Mouse (Mus musculus) naive thymus-derived CD4-positive, alpha-beta T cell, adult 5 months (primary cell): ENCODE results near the gene Pate4. TPM values are rescaled to one million over a fixed set of nuclear protein-coding genes. Genes with fewer than 3 reads are reported as not detected.

Experiments used
- polyA plus RNA-seq: library from polyadenylated mRNA; unstranded; fragments of 100-300 nt; shearing (Covaris generic); gene quantifications from one replicate; pipeline ENCODE4 v1.2.1, GENCODE M21; 2017

The Pate4 gene
- not detected for polyA plus RNA-seq

GRCm38 (mm10) chr9:35611841-35612240, at the start of gene Pate4:
Gene Pate4 (minus strand): TSS chr9:35611941.

GRCm38 (mm10) chr9:35648102-35648501, 36.4 kb upstream of the Pate4 start, which contains the start of gene Pate3:
Gene Pate3 (minus strand): TSS chr9:35648202.

GRCm38 (mm10) chr9:35569571-35570534, 41.9 kb downstream of the Pate4 start, which contains the start of the genes Pate2 and Hyls1:
Gene Pate2 (plus strand): TSS chr9:35570284.
Gene Hyls1 (minus strand): TSS chr9:35570398.

GRCm38 (mm10) chr9:35558257-35559008, 53.3 kb downstream of the Pate4 start, which contains the start of the genes Ddx25 and Pus3:
Gene Ddx25 (minus strand): TSS chr9:35558528.
Gene Pus3 (plus strand): TSS chr9:35558595.

Other genes starting within 250 kb of the Pate4 start
- 11.9 TPM for gene Cdon, start 190.8 kb downstream of the Pate4 start, polyA plus RNA-seq
- not detected for gene Gm1113, start 93.7 kb downstream of the Pate4 start, polyA plus RNA-seq
- gene Ddx25, start 53.4 kb downstream of the Pate4 start, polyA plus RNA-seq, result 0.06 TPM
- 30.1 TPM for gene Pus3, start 53.3 kb downstream of the Pate4 start, polyA plus RNA-seq
- 0.42 TPM for gene Pate2, start 41.7 kb downstream of the Pate4 start, polyA plus RNA-seq
- 11.6 TPM for gene Hyls1, start 41.5 kb downstream of the Pate4 start, polyA plus RNA-seq
- gene Pate3, start 36.3 kb upstream of the Pate4 start, polyA plus RNA-seq, result not detected
- gene Pate1, start 75.4 kb upstream of the Pate4 start, polyA plus RNA-seq, result 0.34 TPM
- not detected for gene Gm17677, start 129.1 kb upstream of the Pate4 start, polyA plus RNA-seq
- not detected for gene Gm17727, start 166.2 kb upstream of the Pate4 start, polyA plus RNA-seq
- gene Gm27235, start 178.2 kb upstream of the Pate4 start, polyA plus RNA-seq, result not detected
- not detected for gene D730048I06Rik, start 178.2 kb upstream of the Pate4 start, polyA plus RNA-seq
- not detected for gene 9230110F15Rik, start 232.2 kb upstream of the Pate4 start, polyA plus RNA-seq